Mouse (Mus musculus): Measurements from ENCODE around the gene Rfx3. TPM values are rescaled to one million over a fixed set of nuclear protein-coding genes. Genes with fewer than 3 reads are reported as not detected.

The Rfx3 gene
- polyA plus RNA-seq, 1 experiment = 2.2 TPM

DNA sequence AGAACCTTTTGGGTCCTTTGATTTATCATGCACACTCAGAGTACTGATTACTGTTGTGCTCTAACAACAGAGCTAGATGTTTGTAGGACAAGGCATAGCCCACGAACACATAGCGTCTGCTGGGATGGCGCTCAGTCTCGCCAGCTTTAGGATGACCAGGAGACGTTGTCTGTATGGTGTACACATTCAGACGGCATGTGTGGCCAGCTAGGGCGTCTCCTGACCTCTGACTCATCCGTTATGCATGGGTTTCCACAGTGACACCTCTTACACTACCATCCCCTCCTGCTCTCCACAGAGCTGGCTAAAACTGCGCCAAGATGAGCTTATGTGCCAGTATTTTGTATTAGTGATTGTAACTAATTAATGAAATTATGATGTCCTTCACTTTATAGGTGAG lies 108.4 kb downstream of the Rfx3 start:
- H3K4me3 ChIP-seq (ENCODE audit: extremely low read depth, insufficient read depth, insufficient read length) = no peak overlapping the region
- no peak for DNase-seq (ENCODE audit: low read depth in 1 of 2, low spot score in 2 of 2)
- WGBS = 95% methylated on average over 9 of the region's 9 CpGs

DNA sequence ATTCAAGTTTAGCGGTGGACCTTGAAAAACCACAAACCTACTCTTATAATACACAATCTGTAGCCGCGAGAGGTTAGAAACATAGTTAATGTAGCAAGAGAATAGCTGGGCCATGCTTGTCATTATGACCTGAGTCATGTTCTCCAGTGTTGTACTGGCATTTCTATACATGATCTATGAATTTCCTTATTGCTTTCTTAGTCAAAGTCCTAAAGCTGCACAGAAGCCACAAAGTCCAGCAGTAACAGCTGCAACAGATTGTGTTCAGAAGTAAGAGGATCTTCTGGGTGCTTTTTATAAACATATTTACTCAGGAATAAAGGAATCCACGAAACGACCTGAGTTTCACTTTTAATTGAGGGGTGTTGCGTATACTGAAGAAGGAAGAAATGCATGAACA lies 109.3 kb downstream of the Rfx3 start:
- WGBS = 80% methylated on average over 6 of the region's 6 CpGs
- no peak for DNase-seq (ENCODE audit: low read depth in 1 of 2, low spot score in 2 of 2)
- no peaks in the 10 kb centered on the region for H3K27me3 ChIP-seq (ENCODE audit: control insufficient read depth, insufficient read depth, low read length)
- no peak overlapping the region for H3K4me3 ChIP-seq (ENCODE audit: extremely low read depth, insufficient read depth, insufficient read length)
- no peak overlapping the region for H3K27ac ChIP-seq (ENCODE audit: insufficient read depth, low read length)
- no peak for TF ChIP-seq CTCF (IDR thresholded peaks at IDR 0.05; ENCODE audit: extremely low read depth, insufficient read depth, insufficient read length, insufficient replicate concordance)
- no peak for TF ChIP-seq POLR2A (IDR thresholded peaks at IDR 0.05; ENCODE audit: low read depth, low read length)
- H3K36me3 ChIP-seq (ENCODE audit: control insufficient read depth, insufficient read depth, low read length) = no peaks in the 10 kb centered on the region
- H3K4me1 ChIP-seq (ENCODE audit: control insufficient read depth, insufficient read depth, insufficient read length) = no peaks in the 10 kb centered on the region

More for the DNA sequence above, 108.4 kb downstream of the Rfx3 start:
- TF ChIP-seq POLR2A (IDR thresholded peaks at IDR 0.05; ENCODE audit: low read depth, low read length) = no peak
- no peaks in the 10 kb centered on the region for H3K4me1 ChIP-seq (ENCODE audit: control insufficient read depth, insufficient read depth, insufficient read length)
- H3K27me3 ChIP-seq (ENCODE audit: control insufficient read depth, insufficient read depth, low read length) = no peaks in the 10 kb centered on the region
- H3K36me3 ChIP-seq (ENCODE audit: control insufficient read depth, insufficient read depth, low read length) = no peaks in the 10 kb centered on the region
- H3K27ac ChIP-seq (ENCODE audit: insufficient read depth, low read length) = no peak overlapping the region

DNA sequence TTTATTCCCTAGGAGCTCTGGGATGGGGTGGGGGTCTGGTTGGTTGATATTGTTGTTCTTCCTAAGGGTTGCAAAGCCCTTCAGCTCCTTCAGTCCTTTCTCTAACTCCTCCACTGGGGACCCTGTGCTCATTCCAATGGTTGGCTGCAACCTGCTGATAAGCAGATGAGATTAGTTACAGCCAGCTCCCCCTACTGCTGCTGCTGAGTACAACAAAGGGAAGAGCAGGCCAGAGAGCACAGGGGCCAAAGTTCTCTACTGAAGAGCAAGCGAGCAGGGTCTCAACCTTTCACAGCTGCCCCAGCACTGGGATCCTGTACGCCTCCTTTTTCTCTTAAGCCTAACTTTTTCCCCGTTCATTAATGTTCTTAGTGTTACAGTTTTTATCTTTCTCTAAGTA lies 126.4 kb downstream of the Rfx3 start:
- Histone ChIP-seq H3K27me3 (ENCODE audit: control insufficient read depth, insufficient read depth, low read length) (no peaks in the 10 kb centered on the region), H3K4me3 (ENCODE audit: extremely low read depth, insufficient read depth, insufficient read length) (no peak overlapping the region), H3K27ac (ENCODE audit: insufficient read depth, low read length) (no peak overlapping the region), H3K36me3 (ENCODE audit: control insufficient read depth, insufficient read depth, low read length) (no peaks in the 10 kb centered on the region; the same call in 1 of the 2 replicates), H3K4me1 (ENCODE audit: control insufficient read depth, insufficient read depth, insufficient read length) (no peaks in the 10 kb centered on the region)
- 92% methylated on average over 3 of the region's 3 CpGs for WGBS
- no peak for TF ChIP-seq POLR2A (IDR thresholded peaks at IDR 0.05; ENCODE audit: low read depth, low read length)
- no peak for TF ChIP-seq CTCF (IDR thresholded peaks at IDR 0.05; ENCODE audit: extremely low read depth, insufficient read depth, insufficient read length, insufficient replicate concordance)
- DNase-seq (ENCODE audit: low read depth in 1 of 2, low spot score in 2 of 2) = no peak

DNA sequence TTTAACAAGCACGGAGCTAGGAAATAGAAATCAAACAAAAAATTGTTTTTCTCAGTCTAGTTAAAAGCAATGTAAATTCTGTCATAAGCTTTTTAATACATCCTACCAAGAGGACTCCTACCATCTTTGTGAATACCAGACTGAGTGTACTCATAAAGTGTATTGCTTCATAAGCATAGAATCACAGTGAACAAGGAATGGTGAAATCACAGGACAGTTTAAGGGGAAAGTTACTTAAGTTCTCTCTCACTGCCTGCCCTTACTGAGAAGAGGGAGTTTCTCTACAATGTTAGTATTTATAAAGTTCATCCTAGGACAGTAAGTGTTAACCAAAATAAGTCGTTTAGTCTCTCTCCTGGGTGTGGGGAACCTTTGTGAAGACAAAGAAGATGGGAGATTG lies 133.5 kb downstream of the Rfx3 start:
- 89% methylated on average over 2 of the region's 2 CpGs for WGBS
- Histone ChIP-seq H3K4me3 (ENCODE audit: extremely low read depth, insufficient read depth, insufficient read length) (no peak overlapping the region), H3K36me3 (ENCODE audit: control insufficient read depth, insufficient read depth, low read length) (no peaks in the 10 kb centered on the region; the same call in 1 of the 2 replicates), H3K4me1 (ENCODE audit: control insufficient read depth, insufficient read depth, insufficient read length) (no peaks in the 10 kb centered on the region), H3K27me3 (ENCODE audit: control insufficient read depth, insufficient read depth, low read length) (no peaks in the 10 kb centered on the region), H3K27ac (ENCODE audit: insufficient read depth, low read length) (no peak overlapping the region)
- no peak for TF ChIP-seq CTCF (IDR thresholded peaks at IDR 0.05; ENCODE audit: extremely low read depth, insufficient read depth, insufficient read length, insufficient replicate concordance)
- no peak for TF ChIP-seq POLR2A (IDR thresholded peaks at IDR 0.05; ENCODE audit: low read depth, low read length)
- DNase-seq (ENCODE audit: low read depth in 1 of 2, low spot score in 2 of 2) = no peak

DNA sequence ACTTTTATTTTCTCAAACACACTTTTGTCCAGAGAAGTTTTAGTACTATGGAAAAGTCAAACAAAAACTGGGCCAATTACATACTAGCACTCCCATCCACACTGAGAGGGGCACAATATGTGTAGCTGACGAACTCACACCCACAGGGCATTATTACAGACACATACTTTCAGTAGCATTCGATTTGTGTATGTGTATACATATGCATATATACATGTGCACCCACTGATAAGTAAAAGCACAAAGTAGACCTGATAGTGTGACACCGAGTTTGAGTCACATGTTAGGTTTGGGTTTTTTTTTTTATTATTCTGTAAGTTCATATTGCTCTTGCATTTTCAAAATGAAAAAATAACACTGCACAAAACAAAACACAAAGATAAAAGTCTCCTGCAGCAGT lies 140.2 kb downstream of the Rfx3 start:
- DNase-seq (ENCODE audit: low read depth in 1 of 2, low spot score in 2 of 2) = no peak
- Histone ChIP-seq H3K27me3 (ENCODE audit: control insufficient read depth, insufficient read depth, low read length) (no peaks in the 10 kb centered on the region), H3K4me1 (ENCODE audit: control insufficient read depth, insufficient read depth, insufficient read length) (no peaks in the 10 kb centered on the region), H3K27ac (ENCODE audit: insufficient read depth, low read length) (no peak overlapping the region), H3K36me3 (ENCODE audit: control insufficient read depth, insufficient read depth, low read length) (no peaks in the 10 kb centered on the region), H3K4me3 (ENCODE audit: extremely low read depth, insufficient read depth, insufficient read length) (no peak overlapping the region)
- TF ChIP-seq POLR2A (IDR thresholded peaks at IDR 0.05; ENCODE audit: low read depth, low read length) (no peak), CTCF (IDR thresholded peaks at IDR 0.05; ENCODE audit: extremely low read depth, insufficient read depth, insufficient read length, insufficient replicate concordance) (no peak)
- 87% methylated on average over 3 of the region's 3 CpGs for WGBS

DNA sequence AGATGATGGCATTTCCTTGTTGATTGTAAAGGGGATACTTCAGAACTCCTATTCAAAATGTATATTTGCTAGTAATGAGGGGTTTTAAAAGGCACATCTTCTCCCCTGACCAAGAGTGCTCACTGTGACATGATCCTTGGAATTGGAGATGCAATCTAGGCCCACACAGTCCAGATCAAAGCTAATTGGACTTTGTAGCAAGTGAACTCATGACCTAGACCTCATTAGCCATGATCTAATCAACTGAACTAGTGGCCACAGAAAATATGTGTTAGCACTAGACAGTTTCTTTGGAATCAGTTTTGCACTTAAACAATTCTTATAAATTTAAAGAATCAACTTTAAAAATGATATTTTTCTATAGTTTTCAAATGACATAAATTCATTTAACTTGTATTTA lies 151.3 kb downstream of the Rfx3 start:
- no peak overlapping the region for H3K27ac ChIP-seq (ENCODE audit: insufficient read depth, low read length)
- TF ChIP-seq CTCF (IDR thresholded peaks at IDR 0.05; ENCODE audit: extremely low read depth, insufficient read depth, insufficient read length, insufficient replicate concordance) (no peak), POLR2A (IDR thresholded peaks at IDR 0.05; ENCODE audit: low read depth, low read length) (no peak)
- no peak overlapping the region for H3K4me3 ChIP-seq (ENCODE audit: extremely low read depth, insufficient read depth, insufficient read length)
- H3K4me1 ChIP-seq (ENCODE audit: control insufficient read depth, insufficient read depth, insufficient read length) = no peaks in the 10 kb centered on the region
- no peaks in the 10 kb centered on the region for H3K27me3 ChIP-seq (ENCODE audit: control insufficient read depth, insufficient read depth, low read length)
- no peaks in the 10 kb centered on the region for H3K36me3 ChIP-seq (ENCODE audit: control insufficient read depth, insufficient read depth, low read length)
- no peak for DNase-seq (ENCODE audit: low read depth in 1 of 2, low spot score in 2 of 2)

DNA sequence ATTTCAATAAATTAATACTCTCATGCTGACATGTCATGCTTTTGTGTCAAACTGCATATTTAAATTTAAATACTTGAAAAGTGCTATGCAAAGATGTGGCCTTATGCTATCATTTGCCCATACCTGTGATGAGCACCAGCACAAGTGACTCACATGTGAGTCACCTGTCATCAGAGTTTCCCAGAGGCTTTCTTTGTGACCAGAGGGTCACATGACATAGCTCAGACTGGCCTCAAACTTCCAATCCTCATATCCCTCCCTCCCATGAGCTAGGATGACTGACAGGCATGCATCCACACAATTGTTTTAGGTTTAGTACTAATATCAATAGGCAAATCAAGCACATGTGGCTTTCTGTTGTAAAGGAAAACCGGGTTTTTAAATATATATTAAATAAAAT lies 162.0 kb downstream of the Rfx3 start:
- Histone ChIP-seq H3K27me3 (ENCODE audit: control insufficient read depth, insufficient read depth, low read length) (no peaks in the 10 kb centered on the region), H3K27ac (ENCODE audit: insufficient read depth, low read length) (no peak overlapping the region), H3K36me3 (ENCODE audit: control insufficient read depth, insufficient read depth, low read length) (peaks cover 2% of the 10 kb centered on the region; the same call in 1 of the 2 replicates), H3K4me1 (ENCODE audit: control insufficient read depth, insufficient read depth, insufficient read length) (no peaks in the 10 kb centered on the region), H3K4me3 (ENCODE audit: extremely low read depth, insufficient read depth, insufficient read length) (no peak overlapping the region)
- DNase-seq (ENCODE audit: low read depth in 1 of 2, low spot score in 2 of 2) = no peak
- 90% methylated on average over 1 of the region's 1 CpGs for WGBS
- TF ChIP-seq POLR2A (IDR thresholded peaks at IDR 0.05; ENCODE audit: low read depth, low read length) (no peak), CTCF (IDR thresholded peaks at IDR 0.05; ENCODE audit: extremely low read depth, insufficient read depth, insufficient read length, insufficient replicate concordance) (no peak)

Measured in spleen, adult 2 months (tissue).